Mouse (Mus musculus) cerebellum, adult 2 months (tissue): ENCODE results near the gene Med27.

ENCODE experiments used
- CTCF ChIP-seq: fragments of 200-500 bp; IDR thresholded peaks from 2 replicates; pipeline ENCODE4 v1.5.1; 2011; ENCODE audit warnings: low read depth, mild to moderate bottlenecking, control low read depth, low read length, moderate library complexity, borderline replicate concordance; ENCODE audit not compliant: insufficient read depth
- POLR2A ChIP-seq: fragments of 200-500 bp; IDR thresholded peaks from 2 replicates; pipeline ENCODE4 v1.6.1; 2011; ENCODE audit warnings: low read length, control low read depth, borderline replicate concordance; ENCODE audit not compliant: insufficient read depth

GRCm38 (mm10) chr2:29501381-29501780 is 154.8 kb downstream of the Med27 start:
- TF ChIP-seq POLR2A (no peak), CTCF (no peak)
